Mouse (Mus musculus) layer of hippocampus, postnatal 36 days (tissue): ENCODE data around the gene Gm11027. TPM values are rescaled to one million over a fixed set of nuclear protein-coding genes. Genes with fewer than 3 reads are reported as not detected.
"Not testable (repeated sequence)": the region's sequence is repeated elsewhere in the genome, so short reads cannot be mapped to it uniquely, and the experiment has no call there.

ENCODE experiments used
- DNase-seq, 2 experiments: peaks; one replicate each; pipeline ENCODE4 v3.0.0; 2022
- total RNA-seq, 2 experiments: library from RNA; stranded (reverse); gene quantifications; 2 replicates each; pipeline ENCODE4 v1.2.3; 2021

The Gm11027 gene
- total RNA-seq = not detected

- DNase-seq = not testable (repeated sequence)
Observed at GRCm38 (mm10) chr12:116275086-116275485, at the start of gene Gm11027. TSS of gene Gm11027 (plus strand) at chr12:116275386.

DNA sequence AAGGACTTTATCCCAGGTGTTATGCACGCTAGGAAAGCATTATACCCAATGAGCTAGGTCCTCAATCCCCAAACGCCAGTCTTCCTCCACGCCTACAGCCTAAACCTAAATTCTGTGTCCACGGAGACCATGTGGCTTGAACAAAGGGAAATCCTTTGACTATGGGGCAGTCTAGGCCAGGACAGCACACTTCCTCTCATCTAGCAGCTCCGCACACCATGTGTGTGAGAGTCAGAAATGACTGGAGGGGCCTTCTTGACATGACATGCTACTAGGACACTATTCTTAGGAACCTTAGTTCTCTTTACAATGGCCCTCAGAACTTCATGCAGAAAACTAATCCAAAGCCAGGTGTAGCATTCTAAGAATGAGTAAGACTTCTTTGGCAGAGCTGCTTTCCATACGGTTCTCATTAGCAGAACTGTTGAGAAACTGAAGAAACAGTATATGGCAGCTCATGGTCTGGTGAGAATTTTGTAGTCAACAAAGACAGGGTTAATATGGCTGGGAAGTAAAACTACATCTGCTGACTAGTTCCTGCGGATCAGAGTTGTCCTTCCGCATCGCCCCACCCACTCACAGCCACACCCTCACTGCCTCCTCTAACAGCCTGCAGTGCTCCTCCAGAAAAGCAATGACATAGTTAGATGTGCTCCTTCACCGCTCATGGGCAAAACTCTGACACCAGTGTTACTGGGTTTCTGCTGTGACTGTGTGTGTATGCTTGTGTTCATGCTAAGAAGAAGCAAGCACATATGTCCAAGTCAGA, 48.7 kb upstream of the Gm11027 start:
- DNase-seq = no peak

DNA sequence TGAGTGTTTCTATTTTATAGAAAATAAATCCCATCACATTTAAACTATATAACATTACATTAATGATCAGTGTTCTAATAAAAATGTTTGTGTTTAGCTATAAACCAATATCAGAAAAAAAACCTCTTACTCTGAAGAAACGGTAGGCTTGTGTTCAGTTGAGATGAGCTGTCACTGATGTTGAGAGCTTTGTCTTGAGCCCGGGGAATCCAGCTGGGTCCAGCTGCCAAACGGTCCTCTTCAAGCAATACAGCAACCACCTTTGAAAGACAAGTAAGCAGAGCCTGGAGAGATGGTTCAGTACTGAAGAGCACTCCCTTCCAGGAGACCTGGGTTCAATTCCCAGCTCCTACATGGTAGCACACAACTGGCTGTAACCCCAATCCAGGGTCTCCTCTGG, 45.7 kb upstream of the Gm11027 start:
- DNase-seq = no peak

GRCm38 (mm10) chr12:116231612-116232011, 43.6 kb upstream of the Gm11027 start:
- DNase-seq = no peak

- no peak for DNase-seq
Observed at GRCm38 (mm10) chr12:116232061-116232460, 43.1 kb upstream of the Gm11027 start.

- no peak for DNase-seq
Observed at GRCm38 (mm10) chr12:116235356-116235755, 39.8 kb upstream of the Gm11027 start.

GRCm38 (mm10) chr12:116236658-116237057, 38.5 kb upstream of the Gm11027 start:
- DNase-seq = no peak

- no peak for DNase-seq
Observed at GRCm38 (mm10) chr12:116238370-116238769, 36.8 kb upstream of the Gm11027 start.

DNA sequence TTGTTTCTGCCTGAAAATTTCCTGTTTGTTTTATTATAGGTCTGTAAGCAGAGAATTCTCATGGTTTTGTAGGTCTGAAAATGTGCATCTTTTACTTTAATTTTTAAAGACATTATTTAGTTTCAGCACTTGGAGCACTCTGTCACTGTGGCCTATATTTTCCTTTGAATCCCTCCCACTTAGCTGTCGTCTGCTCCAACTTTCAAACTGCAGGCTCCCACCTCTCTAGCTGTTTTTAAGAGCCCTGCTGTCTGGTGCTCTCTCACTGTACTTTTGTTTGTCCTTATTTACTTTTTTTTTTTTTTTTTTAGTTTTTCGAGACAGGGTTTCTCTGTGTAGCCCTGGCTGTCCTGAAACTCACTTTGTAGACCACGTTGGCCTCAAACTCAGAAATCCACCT, 36.4 kb upstream of the Gm11027 start:
- no peak for DNase-seq

- no peak for DNase-seq
Observed at GRCm38 (mm10) chr12:116244601-116245000, 30.6 kb upstream of the Gm11027 start.

DNA sequence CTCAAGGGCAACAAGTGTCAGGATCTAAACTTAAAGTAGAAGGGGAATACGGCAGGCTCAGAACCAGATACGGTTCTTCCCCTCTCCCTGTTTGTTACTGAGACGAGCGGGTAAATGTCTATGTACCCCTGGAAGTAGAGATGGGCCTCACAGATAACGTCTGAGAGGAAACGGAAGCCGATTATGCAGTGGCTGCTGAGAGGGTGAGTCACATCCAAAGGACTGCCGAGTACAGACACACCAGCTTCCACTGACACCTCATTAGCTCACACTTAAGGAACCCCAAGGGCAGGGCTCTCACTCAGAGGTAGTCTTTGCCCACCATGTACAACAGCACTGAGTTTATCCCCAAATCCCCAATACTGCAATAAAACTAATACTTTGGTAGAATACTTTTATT, 20.5 kb upstream of the Gm11027 start:
- DNase-seq = no peak

DNA sequence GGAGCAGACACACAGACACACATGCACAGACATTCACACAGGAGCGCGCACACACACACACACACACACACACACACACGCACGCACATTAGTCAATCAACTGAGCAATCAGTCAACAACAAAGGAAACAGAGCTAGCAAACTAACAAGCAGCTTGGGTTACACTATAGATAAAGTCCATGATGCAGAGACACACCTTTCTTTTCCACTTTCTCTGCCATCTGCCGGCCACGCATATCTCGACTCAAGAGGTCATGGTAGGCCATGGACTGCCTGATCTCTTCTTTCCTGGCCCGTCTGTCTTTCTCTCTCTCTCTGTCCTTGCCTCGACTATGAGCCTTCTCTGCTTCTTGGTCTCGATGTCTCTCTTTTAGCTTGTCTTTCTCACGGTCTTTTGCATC, 19.6 kb upstream of the Gm11027 start:
- no peak for DNase-seq

DNA sequence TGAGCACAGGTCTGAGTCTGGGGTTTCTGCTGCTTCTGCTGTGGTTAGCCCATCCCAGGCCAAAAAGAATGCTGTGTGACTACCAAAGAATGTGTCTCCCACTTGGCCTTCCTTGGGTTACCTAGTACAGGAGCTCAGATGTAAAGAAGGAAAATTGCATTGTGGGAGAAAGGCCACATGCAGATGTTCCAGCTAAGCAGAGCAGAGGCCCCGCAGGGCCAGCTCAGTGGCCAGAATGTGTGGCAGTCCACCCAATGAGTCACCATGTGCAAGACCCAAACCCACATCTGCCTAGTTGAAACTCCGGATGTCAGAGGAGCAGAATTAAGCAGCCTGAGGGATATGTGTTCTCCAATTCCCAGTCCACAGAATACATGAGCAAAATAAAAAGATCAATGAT, 16.9 kb upstream of the Gm11027 start:
- no peak for DNase-seq

GRCm38 (mm10) chr12:116262555-116263341, 12.4 kb upstream of the Gm11027 start, which contains the start of gene Wdr60:
TSS of gene Wdr60 (minus strand) at chr12:116263022.
- peak; percentile 89 for DNase-seq

- DNase-seq = no peak
Observed at GRCm38 (mm10) chr12:116264756-116265155, 10.4 kb upstream of the Gm11027 start.

DNA sequence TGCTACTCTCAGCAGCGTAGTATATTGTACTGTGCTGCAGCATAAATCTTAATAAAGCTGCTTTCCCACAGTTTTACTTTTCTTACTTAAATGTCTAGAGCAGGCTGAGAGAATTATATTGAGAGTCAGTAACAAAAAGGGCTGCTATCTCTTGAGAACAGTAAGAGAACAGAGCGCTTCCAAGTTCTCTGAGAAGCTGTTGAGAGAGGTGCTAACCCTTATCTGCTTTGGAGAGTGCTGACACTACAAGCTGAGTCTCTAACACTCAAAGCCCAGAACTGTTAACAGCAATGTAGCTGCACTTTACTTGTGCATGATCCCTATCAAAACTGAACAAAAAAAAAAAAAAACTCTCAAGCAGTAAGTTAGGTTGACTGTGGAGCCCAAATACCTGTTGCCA, 9.9 kb upstream of the Gm11027 start:
- DNase-seq = no peak

- no peak for DNase-seq
Observed at GRCm38 (mm10) chr12:116269450-116269849, 5.7 kb upstream of the Gm11027 start.

GRCm38 (mm10) chr12:116270538-116270937, 4.6 kb upstream of the Gm11027 start:
- no peak for DNase-seq

DNA sequence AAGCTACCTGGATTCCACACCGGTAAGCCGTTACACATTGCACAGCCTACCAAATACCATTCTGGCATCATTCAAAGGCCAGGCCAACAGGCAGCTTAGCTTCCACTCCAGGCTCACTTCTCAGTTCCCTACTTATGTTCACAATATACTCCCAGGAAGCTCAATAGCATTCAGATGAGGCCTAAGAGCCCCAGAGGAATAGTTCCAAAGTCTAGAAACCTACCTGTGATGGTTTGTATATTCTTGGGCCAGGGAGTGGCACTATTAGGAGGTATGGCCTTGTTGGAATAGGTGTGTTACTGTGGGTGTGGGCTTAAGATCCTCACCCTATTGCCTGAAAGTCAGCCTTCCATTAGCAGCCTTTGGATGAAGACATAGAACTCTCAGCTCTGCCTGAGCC, 4.1 kb upstream of the Gm11027 start:
- no peak for DNase-seq

DNA sequence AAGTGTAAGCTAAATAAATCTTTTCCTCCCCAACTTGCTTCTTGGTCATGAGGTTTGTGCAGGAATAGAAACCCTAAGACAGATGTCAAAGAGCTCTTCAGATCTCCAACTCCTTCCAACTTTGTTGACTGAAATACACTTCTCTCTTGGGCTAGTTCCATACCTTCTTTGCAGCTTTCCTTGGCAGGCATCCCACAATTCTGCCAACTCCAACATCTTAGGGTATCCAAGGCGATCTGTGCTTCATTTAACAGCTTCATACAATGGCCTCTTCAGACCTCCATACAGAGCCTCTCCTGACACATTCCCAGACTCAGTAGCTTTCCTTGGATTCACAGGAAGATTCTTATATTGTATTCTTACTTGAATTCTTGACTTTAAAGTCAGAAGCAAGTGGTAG, 1.5 kb upstream of the Gm11027 start:
- no peak for DNase-seq

- no peak for DNase-seq
Observed at GRCm38 (mm10) chr12:116275631-116276030, 445 bp downstream of the Gm11027 start.

GRCm38 (mm10) chr12:116276961-116277360, 1.8 kb downstream of the Gm11027 start:
- no peak for DNase-seq

GRCm38 (mm10) chr12:116278541-116278940, 3.4 kb downstream of the Gm11027 start:
- DNase-seq = no peak

- DNase-seq = no peak
Observed at GRCm38 (mm10) chr12:116279181-116279580, 4.0 kb downstream of the Gm11027 start.
